Mouse (Mus musculus) heart, adult 11 months (tissue): ENCODE measurements around the gene Cfap206.

Experiments used
- DNase-seq: peaks from one replicate; pipeline ENCODE4 v3.0.0; 2022

Cfap206 gene

GRCm38 (mm10) chr4:34667923-34668322 is 62.1 kb downstream of the Cfap206 start:
- peak; percentile 79 for DNase-seq

GRCm38 (mm10) chr4:34661927-34662326 is 68.1 kb downstream of the Cfap206 start:
- peak; percentile 85 for DNase-seq

DNA sequence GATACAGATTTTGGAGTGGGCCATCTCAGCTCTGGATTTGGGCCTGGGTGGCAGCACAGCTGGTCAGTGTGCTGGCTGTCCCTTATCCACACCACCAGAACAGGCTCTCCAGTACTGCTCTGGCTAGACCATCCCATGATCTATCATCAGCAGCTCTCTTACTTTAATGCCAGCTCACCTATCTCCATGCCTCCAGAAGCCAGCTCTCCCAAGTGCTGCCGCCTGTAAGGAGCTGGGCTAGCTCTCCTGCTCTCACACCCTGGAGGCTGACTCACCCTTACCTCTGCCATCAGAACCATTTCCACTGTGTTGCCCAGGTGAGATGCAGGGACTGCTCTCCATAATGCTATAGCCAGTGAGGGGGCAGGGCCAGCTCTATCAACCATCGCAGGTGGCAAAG is 68.5 kb downstream of the Cfap206 start:
- DNase-seq: peak; percentile 84

GRCm38 (mm10) chr4:34659012-34659411 is 71.0 kb downstream of the Cfap206 start:
- no peak for DNase-seq

- peak; percentile 76 for DNase-seq
These were observed 73.9 kb downstream of the Cfap206 start for GRCm38 (mm10) chr4:34656101-34656500.

DNA sequence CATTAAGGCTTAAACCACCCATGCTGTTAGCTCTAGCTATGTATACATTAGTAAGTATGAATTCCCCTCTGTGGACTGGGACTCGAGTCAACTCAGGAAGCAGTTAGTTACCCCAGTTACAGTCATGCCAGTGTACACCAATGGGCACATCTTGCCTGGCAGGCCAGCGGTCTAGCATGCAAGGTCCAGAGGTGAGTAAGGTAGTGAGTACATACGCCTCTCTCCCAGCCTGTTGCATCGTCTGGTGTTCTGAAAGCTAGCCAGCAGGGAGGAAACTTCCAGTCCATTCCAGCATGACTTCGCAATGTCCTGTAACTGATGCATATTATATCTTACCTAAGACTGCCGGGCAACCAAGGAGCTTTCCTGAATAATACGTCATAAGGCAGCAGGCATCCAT is 76.8 kb downstream of the Cfap206 start:
- DNase-seq: peak; percentile 72

GRCm38 (mm10) chr4:34644779-34645178 is 85.2 kb downstream of the Cfap206 start:
- no peak for DNase-seq

DNA sequence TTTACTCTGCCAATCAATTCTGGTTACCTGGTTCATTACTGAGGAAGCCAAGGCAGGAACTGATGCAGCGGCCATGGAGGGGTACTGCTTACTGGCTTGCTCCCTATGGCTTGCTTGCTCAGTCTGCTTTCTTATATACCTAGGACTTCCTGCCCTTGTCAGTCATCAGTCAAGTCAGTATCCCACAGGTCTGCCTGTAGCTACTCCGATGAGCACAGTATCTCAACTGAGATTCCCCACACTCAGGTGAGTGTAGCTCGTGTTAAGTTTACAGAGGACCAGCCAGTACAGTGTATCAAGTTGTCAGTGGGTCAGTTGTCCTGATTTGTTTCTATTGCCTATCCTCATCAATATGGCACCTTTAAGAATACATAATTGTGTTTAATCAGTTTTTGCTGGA is 89.3 kb downstream of the Cfap206 start:
- peak; percentile 51 for DNase-seq

GRCm38 (mm10) chr4:34639745-34640364 is 90.2 kb downstream of the Cfap206 start:
- peak; percentile 57 for DNase-seq
